Mouse (Mus musculus): ENCODE measurements at regions not wholly inside any gene's neighbourhood (a gene's known extent, or its start where the extent isn't known, plus 50 kb on each side); places are given as distances from the start of the nearest gene placed in this dataset.

- no peak for TF ChIP-seq CTCF (IDR thresholded peaks at IDR 0.05; ENCODE audit: low read depth)
- no peak for TF ChIP-seq EP300 (IDR thresholded peaks at IDR 0.05; ENCODE audit: low read depth)
These were observed 72.1 kb upstream of the Ahi1 start for GRCm38 (mm10) chr10:20880251-20880650.
